Mouse (Mus musculus) small intestine, adult 2 months (tissue): ENCODE results near the gene Matk. TPM values are rescaled to one million over a fixed set of nuclear protein-coding genes. Genes with fewer than 3 reads are reported as not detected.

Source experiments
- H3K27ac ChIP-seq: fragments of 200-500 bp; 2 replicates; pipeline ENCODE4 v1.5.1; 2012; ENCODE audit warnings: low read depth, low read length, control low read depth, inconsistent platforms; ENCODE audit not compliant: insufficient read depth
- H3K27me3 ChIP-seq: fragments of 200-500 bp; 2 replicates; pipeline ENCODE4 v1.6.1; 2012; ENCODE audit warnings: mild to moderate bottlenecking, moderate library complexity, low read length, inconsistent platforms; ENCODE audit not compliant: control insufficient read depth, insufficient read depth
- H3K36me3 ChIP-seq: fragments of 200-500 bp; 2 replicates; pipeline ENCODE4 v1.6.1; 2012; ENCODE audit warnings: mild to moderate bottlenecking, low read length, control low read depth, inconsistent platforms; ENCODE audit not compliant: control insufficient read depth, insufficient read depth
- H3K4me1 ChIP-seq: fragments of 200-500 bp; 2 replicates; pipeline ENCODE4 v1.6.1; 2012; ENCODE audit warnings: low read length, inconsistent platforms, mixed read lengths; ENCODE audit not compliant: control insufficient read depth, insufficient read depth, insufficient read length
- H3K4me3 ChIP-seq: fragments of 200-500 bp; 2 replicates; pipeline ENCODE4 v1.5.1; 2012; ENCODE audit warnings: low read depth, mild to moderate bottlenecking, control low read depth, inconsistent platforms, low read length, moderate library complexity
- CTCF ChIP-seq: fragments of 200-500 bp; IDR thresholded peaks from 2 replicates; pipeline ENCODE4 v1.5.1; 2012; ENCODE audit warnings: low read depth, mild to moderate bottlenecking, control low read depth, inconsistent platforms, low read length, moderate library complexity, mixed read lengths; ENCODE audit not compliant: insufficient replicate concordance, insufficient read length; ENCODE audit errors: extremely low read depth
- POLR2A ChIP-seq: fragments of 200-500 bp; IDR thresholded peaks from 2 replicates; pipeline ENCODE4 v1.6.1; 2012; ENCODE audit warnings: low read depth, mild to moderate bottlenecking, control low read depth, inconsistent platforms, low read length, moderate library complexity
- WGBS: fragments of 180-500 bp; shearing (Covaris S2); methylation state at CpG from one replicate; pipeline ENCODE4 v1.1.7; 2018; 5-methylcytosine and 5-hydroxymethylcytosine counted together
- polyA plus RNA-seq: library from polyadenylated mRNA; depleted of rRNA; stranded (reverse); fragments of >200 nt; gene quantifications from 2 replicates; pipeline ENCODE4 v1.2.3, GENCODE M21; 2012

The Matk gene
- polyA plus RNA-seq, 1 experiment = 13.0 TPM

- TF ChIP-seq POLR2A (no peak), CTCF (no peak)
- peak overlapping the region; percentile 89 for H3K4me3 ChIP-seq
- 65% methylated on average over 16 of the region's 16 CpGs for WGBS
- H3K36me3 ChIP-seq = peaks cover 35% of the 10 kb centered on the region
- H3K27me3 ChIP-seq = no peaks in the 10 kb centered on the region
- H3K27ac ChIP-seq = peak overlapping the region; percentile 84
- H3K4me1 ChIP-seq = peaks cover 12% of the 10 kb centered on the region
Observed at GRCm38 (mm10) chr10:81268643-81269412, 16.1 kb downstream of the Matk start.

GRCm38 (mm10) chr10:81272356-81272755 is 19.6 kb downstream of the Matk start:
- H3K36me3 ChIP-seq = peaks cover 59% of the 10 kb centered on the region
- no peak overlapping the region for H3K4me3 ChIP-seq
- peaks cover 10% of the 10 kb centered on the region for H3K4me1 ChIP-seq
- H3K27me3 ChIP-seq = no peaks in the 10 kb centered on the region
- TF ChIP-seq POLR2A (no peak), CTCF (no peak)
- H3K27ac ChIP-seq = no peak overlapping the region
- 82% methylated on average over 21 of the region's 21 CpGs for WGBS

- Histone ChIP-seq H3K27me3 (no peaks in the 10 kb centered on the region), H3K36me3 (peaks cover 73% of the 10 kb centered on the region), H3K4me3 (no peak overlapping the region), H3K27ac (no peak overlapping the region), H3K4me1 (peaks cover 6% of the 10 kb centered on the region)
- no peak for TF ChIP-seq POLR2A
- TF ChIP-seq CTCF = no peak
- 90% methylated on average over 19 of the region's 19 CpGs for WGBS
Observed at GRCm38 (mm10) chr10:81273842-81274241, 21.1 kb downstream of the Matk start.

GRCm38 (mm10) chr10:81277676-81278075 is 24.9 kb downstream of the Matk start:
- Histone ChIP-seq H3K27ac (no peak overlapping the region), H3K27me3 (no peaks in the 10 kb centered on the region), H3K36me3 (peaks cover 83% of the 10 kb centered on the region), H3K4me3 (no peak overlapping the region), H3K4me1 (no peaks in the 10 kb centered on the region; the same call in 1 of the 2 replicates)
- WGBS = 91% methylated on average over 22 of the region's 22 CpGs
- no peak for TF ChIP-seq POLR2A
- no peak for TF ChIP-seq CTCF

- TF ChIP-seq POLR2A (no peak), CTCF (no peak)
- Histone ChIP-seq H3K27me3 (no peaks in the 10 kb centered on the region), H3K27ac (no peak overlapping the region), H3K4me3 (no peak overlapping the region), H3K36me3 (peaks cover 71% of the 10 kb centered on the region), H3K4me1 (no peaks in the 10 kb centered on the region; the same call in 1 of the 2 replicates)
- 65% methylated on average over 10 of the region's 10 CpGs for WGBS
Observed at GRCm38 (mm10) chr10:81279496-81279895, 26.8 kb downstream of the Matk start.

- 43% methylated on average over 6 of the region's 6 CpGs for WGBS
- no peaks in the 10 kb centered on the region for H3K27me3 ChIP-seq
- peak overlapping the region; percentile 69; the same call in 1 of the 2 replicates for H3K4me3 ChIP-seq
- H3K4me1 ChIP-seq = peaks cover 21% of the 10 kb centered on the region
- no peak overlapping the region for H3K27ac ChIP-seq
- TF ChIP-seq CTCF (no peak), POLR2A (no peak)
- H3K36me3 ChIP-seq = peaks cover 34% of the 10 kb centered on the region
Observed at GRCm38 (mm10) chr10:81284189-81284588, 31.5 kb downstream of the Matk start.

GRCm38 (mm10) chr10:81284719-81285118 is 32.0 kb downstream of the Matk start:
- H3K27ac ChIP-seq = 0 out of 2 replicates have a peak overlapping the region, but pooled peaks have one; percentile 50
- 9% methylated on average over 17 of the region's 17 CpGs for WGBS
- TF ChIP-seq CTCF = no peak
- no peak for TF ChIP-seq POLR2A

More at GRCm38 (mm10) chr10:81284719-81285118, 32.0 kb downstream of the Matk start:
- Histone ChIP-seq H3K4me3 (peak overlapping the region; percentile 69), H3K36me3 (peaks cover 28% of the 10 kb centered on the region), H3K4me1 (peaks cover 21% of the 10 kb centered on the region), H3K27me3 (no peaks in the 10 kb centered on the region)
